In genomic region chr2:121268446-121268845, GRCm38 (mm10) we compare ENCODE assay signal across 20 mouse cellular contexts. TPM values are rescaled to one million over a fixed set of nuclear protein-coding genes. Genes with fewer than 3 reads are reported as not detected.
DNase-seq lines count a peak whose midpoint lies in the region; ATAC-seq and TF ChIP-seq lines count a peak whose summit lies in the region.
"Had no signal": no experiment of that assay in that cellular context is flagged by ENCODE, and none has a peak within 500 bp of the region (broad histone marks: within the 10 kb centered on the region; RNA-seq: fewer than 3 reads in every experiment).

No protein-coding gene starts in this region.

- H3K9me3 ChIP-seq in intestine, embryonic 15.5 days, result no peaks in the 10 kb centered on the region
- H3K9me3 ChIP-seq in intestine, postnatal 0 days (ENCODE audit: control insufficient read depth), result no peaks in the 10 kb centered on the region
- H3K9me3 ChIP-seq in stomach, embryonic 16.5 days (replicated peaks; ENCODE audit: control insufficient read depth, low read length), result no peaks in the 10 kb centered on the region
- no peaks in the 10 kb centered on the region for H3K9me3 ChIP-seq in stomach, postnatal 0 days (ENCODE audit: control insufficient read depth, low read length)
- H3K9me3 ChIP-seq in hindbrain, postnatal 0 days (ENCODE audit: low read length), result no peaks in the 10 kb centered on the region
- no peaks in the 10 kb centered on the region for H3K9me3 ChIP-seq in neural tube, embryonic 14.5 days (ENCODE audit: control insufficient read depth, low read length)
- H3K9me3 ChIP-seq: heart, embryonic 12.5 days; liver, embryonic 15.5 days; stomach, embryonic 15.5 days had no signal

- H3K4me1 ChIP-seq in intestine, embryonic 15.5 days (replicated peaks), result peaks cover 10% of the 10 kb centered on the region; the same call in 1 of the 2 replicates
- 0 out of 2 replicates have a peak, but pooled peaks cover 6% of the 10 kb centered on the region for H3K4me1 ChIP-seq in intestine, postnatal 0 days (replicated peaks; ENCODE audit: control insufficient read depth, insufficient read depth, low read length)
- H3K4me1 ChIP-seq in stomach, embryonic 16.5 days (ENCODE audit: control insufficient read depth, insufficient read depth, low read length), result peaks cover 7% of the 10 kb centered on the region; the same call in 1 of the 2 replicates
- H3K4me1 ChIP-seq in stomach, postnatal 0 days (replicated peaks; ENCODE audit: control insufficient read depth, insufficient read depth), result no peaks in the 10 kb centered on the region
- H3K4me1 ChIP-seq in hindbrain, postnatal 0 days (ENCODE audit: insufficient read depth, low read length), result peaks cover 8% of the 10 kb centered on the region; the same call in 1 of the 2 replicates
- H3K4me1 ChIP-seq in neural tube, embryonic 14.5 days (ENCODE audit: control insufficient read depth, insufficient read depth, low read length), result peaks cover 31% of the 10 kb centered on the region

- no peak overlapping the region for H3K27ac ChIP-seq in intestine, embryonic 15.5 days
- no peak overlapping the region for H3K27ac ChIP-seq in intestine, postnatal 0 days (ENCODE audit: low read depth, low read length)
- H3K27ac ChIP-seq in stomach, embryonic 16.5 days (ENCODE audit: low read length), result peak overlapping the region; percentile 53
- H3K27ac ChIP-seq in stomach, postnatal 0 days (replicated peaks), result no peak overlapping the region
- H3K27ac ChIP-seq in hindbrain, postnatal 0 days, result no peak overlapping the region
- H3K27ac ChIP-seq in neural tube, embryonic 14.5 days (ENCODE audit: low read depth, low read length), result no peak overlapping the region
- H3K27ac ChIP-seq: liver, embryonic 15.5 days; stomach, embryonic 15.5 days had no signal

- H3K4me2 ChIP-seq in intestine, embryonic 15.5 days (replicated peaks), result no peak overlapping the region
- H3K4me2 ChIP-seq in intestine, postnatal 0 days (replicated peaks; ENCODE audit: low read depth), result no peak overlapping the region
- H3K4me2 ChIP-seq in stomach, embryonic 16.5 days (ENCODE audit: low read depth, low read length), result no peak overlapping the region
- no peak overlapping the region for H3K4me2 ChIP-seq in stomach, postnatal 0 days (replicated peaks; ENCODE audit: low read depth)
- H3K4me2 ChIP-seq in hindbrain, postnatal 0 days (ENCODE audit: low read depth, low read length), result no peak overlapping the region
- peak overlapping the region; percentile 80; the same call in 1 of the 2 replicates for H3K4me2 ChIP-seq in neural tube, embryonic 14.5 days (ENCODE audit: low read depth, low read length)
- H3K4me2 ChIP-seq: heart, embryonic 12.5 days; liver, embryonic 15.5 days; stomach, embryonic 15.5 days had no signal

- TF ChIP-seq EP300 in stomach, postnatal 0 days (optimal IDR thresholded peaks at IDR 0.05), result no peak

- 53% methylated on average over 8 of the region's 8 CpGs for WGBS in intestine, embryonic 15.5 days
- WGBS in intestine, postnatal 0 days, result 39% methylated on average over 8 of the region's 8 CpGs
- 61% methylated on average over 8 of the region's 8 CpGs for WGBS in stomach, embryonic 16.5 days
- 55% methylated on average over 8 of the region's 8 CpGs for WGBS in stomach, postnatal 0 days
- WGBS in hindbrain, postnatal 0 days, result 64% methylated on average over 8 of the region's 8 CpGs
- WGBS in neural tube, embryonic 14.5 days, result 52% methylated on average over 8 of the region's 8 CpGs

- H3K27me3 ChIP-seq in intestine, embryonic 15.5 days (replicated peaks), result no peaks in the 10 kb centered on the region
- H3K27me3 ChIP-seq in intestine, postnatal 0 days (replicated peaks; ENCODE audit: control insufficient read depth, insufficient read depth, low read length), result no peaks in the 10 kb centered on the region
- no peaks in the 10 kb centered on the region for H3K27me3 ChIP-seq in stomach, embryonic 16.5 days (ENCODE audit: control insufficient read depth, insufficient read depth, low read length)
- no peaks in the 10 kb centered on the region for H3K27me3 ChIP-seq in stomach, postnatal 0 days (ENCODE audit: control insufficient read depth, insufficient read depth, low read length)
- no peaks in the 10 kb centered on the region for H3K27me3 ChIP-seq in hindbrain, postnatal 0 days (ENCODE audit: insufficient read depth, low read length)
- no peaks in the 10 kb centered on the region for H3K27me3 ChIP-seq in neural tube, embryonic 14.5 days (ENCODE audit: control insufficient read depth, insufficient read depth, low read length)
- H3K27me3 ChIP-seq: heart, embryonic 12.5 days; stomach, embryonic 15.5 days had no signal

- TF ChIP-seq CTCF in intestine, postnatal 0 days (IDR thresholded peaks at IDR 0.05; ENCODE audit: low read depth), result no peak
- TF ChIP-seq CTCF in stomach, postnatal 0 days (IDR thresholded peaks at IDR 0.05; ENCODE audit: low read depth), result no peak
- TF ChIP-seq CTCF in hindbrain, postnatal 0 days (IDR thresholded peaks at IDR 0.05; ENCODE audit: low read depth), result no peak

- no peak overlapping the region for H3K4me3 ChIP-seq in intestine, embryonic 15.5 days (replicated peaks)
- H3K4me3 ChIP-seq in intestine, postnatal 0 days (ENCODE audit: low read depth, low read length), result no peak overlapping the region
- H3K4me3 ChIP-seq in stomach, embryonic 16.5 days (replicated peaks; ENCODE audit: low read length), result no peak overlapping the region
- no peak overlapping the region for H3K4me3 ChIP-seq in stomach, postnatal 0 days (ENCODE audit: low read depth, low read length)
- H3K4me3 ChIP-seq in hindbrain, postnatal 0 days (ENCODE audit: low read length), result no peak overlapping the region
- H3K4me3 ChIP-seq in neural tube, embryonic 14.5 days (ENCODE audit: low read depth, low read length), result 0 out of 2 replicates have a peak overlapping the region, but pooled peaks have one; percentile 0
- H3K4me3 ChIP-seq: heart, embryonic 12.5 days; liver, embryonic 15.5 days; stomach, embryonic 15.5 days had no signal

- no peak overlapping the region for H3K9ac ChIP-seq in intestine, embryonic 15.5 days
- H3K9ac ChIP-seq in intestine, postnatal 0 days (ENCODE audit: low read depth, low read length), result no peak overlapping the region
- no peak overlapping the region for H3K9ac ChIP-seq in stomach, embryonic 16.5 days (ENCODE audit: low read length)
- no peak overlapping the region for H3K9ac ChIP-seq in stomach, postnatal 0 days (ENCODE audit: low read length)
- 0 out of 2 replicates have a peak overlapping the region, but pooled peaks have one; percentile 1 for H3K9ac ChIP-seq in hindbrain, postnatal 0 days (replicated peaks; ENCODE audit: low read length)
- H3K9ac ChIP-seq in neural tube, embryonic 14.5 days (replicated peaks; ENCODE audit: low read depth, low read length), result no peak overlapping the region
- H3K9ac ChIP-seq: heart, embryonic 12.5 days; liver, embryonic 15.5 days; stomach, embryonic 15.5 days had no signal

- DNase-seq in stomach, postnatal 0 days (ENCODE audit: low spot score), result no peak
- DNase-seq in hindbrain, postnatal 0 days (ENCODE audit: low spot score), result no peak
- DNase-seq in adrenal gland, adult 2 months, result no peak
- DNase-seq: adrenal gland, adult 8-10 months; cerebellum, adult 2 months; gastrocnemius, postnatal 14 days; heart, postnatal 4 days; left cerebral cortex, postnatal 4 days; lung, postnatal 36 days; right cerebral cortex, adult 18-20 months; spleen, adult 18-20 months; thymus, postnatal 36 days had no signal

- ATAC-seq in intestine, embryonic 15.5 days, result 0 out of 2 replicates have a peak, but pooled peaks have one; percentile 10
- no peak for ATAC-seq in intestine, postnatal 0 days
- ATAC-seq in stomach, embryonic 16.5 days (ENCODE audit: insufficient read depth, low FRiP score), result no peak
- no peak for ATAC-seq in stomach, postnatal 0 days (ENCODE audit: low FRiP score, low TSS enrichment)
- ATAC-seq in hindbrain, postnatal 0 days, result no peak
- no peak for ATAC-seq in neural tube, embryonic 14.5 days (ENCODE audit: low read depth)
- ATAC-seq: CD4-positive, CD25-positive, alpha-beta regulatory T cell, adult 4 months had no signal

- H3K36me3 ChIP-seq in intestine, embryonic 15.5 days, result 0 out of 2 replicates have a peak, but pooled peaks cover 9% of the 10 kb centered on the region
- peaks cover 2% of the 10 kb centered on the region for H3K36me3 ChIP-seq in intestine, postnatal 0 days (ENCODE audit: control insufficient read depth, insufficient read depth)
- peaks cover 5% of the 10 kb centered on the region; the same call in 1 of the 2 replicates for H3K36me3 ChIP-seq in stomach, embryonic 16.5 days (ENCODE audit: control insufficient read depth, insufficient read depth, low read length)
- no peaks in the 10 kb centered on the region; the same call in 1 of the 2 replicates for H3K36me3 ChIP-seq in stomach, postnatal 0 days (ENCODE audit: control insufficient read depth, insufficient read depth, low read length)
- H3K36me3 ChIP-seq in hindbrain, postnatal 0 days (ENCODE audit: insufficient read depth, low read length), result no peaks in the 10 kb centered on the region
- peaks cover 20% of the 10 kb centered on the region; the same call in 1 of the 2 replicates for H3K36me3 ChIP-seq in neural tube, embryonic 14.5 days (ENCODE audit: control insufficient read depth, insufficient read depth, low read length)
- H3K36me3 ChIP-seq: liver, embryonic 15.5 days had no signal

RNA-seq across cellular contexts. Expression of gene Trp53bp1, which starts 2.8 kb away (rescaled TPM):
- 40.1 and 43.4 TPM in 2 replicates for polyA plus RNA-seq in intestine, embryonic 15.5 days (2015; fragmentation: Nextera tagmentation; extraction: Ambion mirVana)
- polyA plus RNA-seq in intestine, postnatal 0 days (2015; fragmentation: Nextera tagmentation; extraction: Ambion mirVana), result 5.8 and 6.6 TPM in 2 replicates
- 50.0 and 55.5 TPM in 2 replicates for polyA plus RNA-seq in stomach, embryonic 16.5 days (2015; fragmentation: Nextera tagmentation; extraction: Ambion mirVana)
- polyA plus RNA-seq in stomach, postnatal 0 days (2015; fragmentation: Nextera tagmentation; extraction: Ambion mirVana), result 9.6 and 10.6 TPM in 2 replicates
- total RNA-seq in hindbrain, postnatal 0 days (2014; rRNA removed), result 194 and 277 TPM in 2 replicates
- polyA plus RNA-seq in hindbrain, postnatal 0 days (2015; fragmentation: Nextera tagmentation; extraction: Ambion mirVana), result 76.4 and 80.9 TPM in 2 replicates
- 161 and 185 TPM in 2 replicates for polyA plus RNA-seq in neural tube, embryonic 14.5 days (2014; fragmentation: Nextera tagmentation; extraction: Ambion mirVana)
- total RNA-seq in adrenal gland, adult 2 months (2021), result 10 to 100 TPM; 52.2 to 67.9 TPM
- 25.1 and 33.4 TPM in 2 replicates for polyA plus RNA-seq in adrenal gland, adult 2 months (2012; rRNA removed)

RNA-seq across cellular contexts. Expression of gene Map1a, which starts 21.0 kb away (rescaled TPM):
- 2.7 and 4.2 TPM in 2 replicates for polyA plus RNA-seq in intestine, embryonic 15.5 days (2015; fragmentation: Nextera tagmentation; extraction: Ambion mirVana)
- 1.0 and 1.3 TPM in 2 replicates for polyA plus RNA-seq in intestine, postnatal 0 days (2015; fragmentation: Nextera tagmentation; extraction: Ambion mirVana)
- 3.2 and 3.5 TPM in 2 replicates for polyA plus RNA-seq in stomach, embryonic 16.5 days (2015; fragmentation: Nextera tagmentation; extraction: Ambion mirVana)
- polyA plus RNA-seq in stomach, postnatal 0 days (2015; fragmentation: Nextera tagmentation; extraction: Ambion mirVana), result 1.3 and 2.1 TPM in 2 replicates
- 160 and 173 TPM in 2 replicates for total RNA-seq in hindbrain, postnatal 0 days (2014; rRNA removed)
- 70.6 and 72.5 TPM in 2 replicates for polyA plus RNA-seq in hindbrain, postnatal 0 days (2015; fragmentation: Nextera tagmentation; extraction: Ambion mirVana)
- 39.7 and 65.1 TPM in 2 replicates for polyA plus RNA-seq in neural tube, embryonic 14.5 days (2014; fragmentation: Nextera tagmentation; extraction: Ambion mirVana)
- 10 to 100 TPM in 1 of 2 experiments, 1 to 10 TPM in 1; 5.1 to 12.1 TPM for total RNA-seq in adrenal gland, adult 2 months (2021)
- 2.4 and 4.2 TPM in 2 replicates for polyA plus RNA-seq in adrenal gland, adult 2 months (2012; rRNA removed)
